Mouse (Mus musculus) left cerebral cortex, postnatal 4 days (tissue): Measurements from ENCODE around the gene Gzf1. TPM values are rescaled to one million over a fixed set of nuclear protein-coding genes. Genes with fewer than 3 reads are reported as not detected.
A peak's percentile ranks its signal among the peaks of the same experiment; 100 is the strongest.

Source experiments
- DNase-seq: peaks from one replicate; pipeline ENCODE4 v3.0.0-alpha.2; 2022
- intact Hi-C: fragments of 180-260 bp; cut with DNase I; formaldehyde crosslinking; loops from one replicate; pipeline ENCODE4 v1.15.1; 2025
- total RNA-seq, 2 experiments: library from RNA; stranded (reverse); gene quantifications; 2 replicates each; pipeline ENCODE4 v1.2.3; 2021

Gzf1 gene
- total RNA-seq, 2 experiments from 2014 or later = 21.2 to 21.6 TPM

GRCm38 (mm10) chr2:148690781-148691180, 10.0 kb downstream of the Gzf1 start:
- no peak for DNase-seq
- intact Hi-C loops = no loop called here

DNA sequence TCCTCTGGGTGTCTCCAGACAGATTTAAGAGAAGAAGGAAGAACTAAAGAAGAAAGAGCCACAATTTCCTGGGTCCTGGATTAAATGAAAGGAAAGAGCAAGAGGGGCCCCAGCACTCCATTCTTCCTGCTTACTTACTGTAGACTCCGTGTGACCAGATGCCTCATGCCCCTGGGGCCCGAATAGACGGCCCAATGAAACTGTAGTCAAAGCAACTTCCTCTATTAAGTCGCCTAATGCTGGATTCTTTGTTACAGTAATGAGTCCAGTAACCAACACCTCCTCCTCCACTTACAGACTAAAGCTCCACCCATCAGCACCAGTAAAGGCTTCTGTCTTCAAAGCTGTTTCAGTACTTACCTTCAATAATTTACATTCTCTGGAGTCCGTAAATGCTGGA, 17.7 kb downstream of the Gzf1 start:
- no peak for DNase-seq
- intact Hi-C loops = no loop called here

GRCm38 (mm10) chr2:148706409-148707201, 25.8 kb downstream of the Gzf1 start:
- no peak for DNase-seq
- intact Hi-C loops = no loop called here

- intact Hi-C loops = no loop called here
- DNase-seq = no peak
These were observed 26.3 kb downstream of the Gzf1 start for GRCm38 (mm10) chr2:148707202-148707530.

DNA sequence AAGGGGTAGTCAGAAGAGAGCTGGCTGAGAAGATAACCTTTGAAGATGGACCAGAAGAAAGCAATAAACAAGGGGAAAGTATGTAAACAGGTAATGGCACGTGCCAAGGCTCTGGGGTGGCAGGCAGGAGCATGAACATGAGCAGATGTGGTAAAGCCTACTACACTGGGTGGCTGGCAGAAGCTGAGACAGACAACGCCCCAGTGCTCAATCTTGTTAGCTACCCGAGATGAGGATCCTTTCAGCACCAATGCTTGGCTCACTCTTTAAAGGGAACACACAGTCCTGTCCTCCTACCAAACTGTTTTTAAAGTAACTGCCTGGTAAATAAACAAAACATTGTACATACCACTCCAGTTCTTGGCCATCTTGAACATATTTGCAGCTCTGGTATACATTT, 31.5 kb downstream of the Gzf1 start:
- no peak for DNase-seq
- intact Hi-C loops = no loop called here

- intact Hi-C loops = no loop called here
These were observed 36.2 kb downstream of the Gzf1 start for GRCm38 (mm10) chr2:148717072-148717471.

DNA sequence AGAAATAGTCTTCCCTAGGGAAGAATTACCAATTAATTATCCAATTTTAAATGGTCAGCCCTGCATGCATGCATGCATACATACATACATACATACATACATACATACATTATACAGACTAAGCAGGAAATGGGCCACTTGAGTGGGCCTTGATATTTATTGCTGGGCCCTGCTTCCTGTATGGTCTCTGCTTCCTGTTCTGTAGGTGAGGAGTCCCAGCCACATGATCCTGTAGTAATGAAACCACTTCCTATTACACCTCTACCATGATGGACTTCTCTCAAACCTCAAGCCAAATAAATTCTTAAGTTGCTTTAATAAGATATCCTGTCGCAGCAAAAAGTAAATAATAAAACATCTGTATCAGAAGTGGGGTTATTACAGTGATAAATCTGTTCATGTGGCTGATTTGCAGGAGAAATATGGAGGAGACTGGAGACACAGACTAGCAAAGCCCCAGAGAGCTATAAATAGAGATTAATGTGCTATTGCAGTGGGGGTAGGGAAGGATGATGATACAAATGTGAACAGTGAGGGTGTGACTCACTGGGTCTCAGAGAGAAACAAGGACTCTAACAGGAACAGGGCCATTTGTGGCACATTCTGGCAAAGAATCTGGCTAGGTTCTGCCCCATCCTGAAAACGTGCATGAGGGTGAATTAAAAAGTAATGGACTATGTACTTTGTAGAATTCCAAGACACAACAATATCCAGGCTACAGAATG, 38.6 kb downstream of the Gzf1 start:
- DNase-seq = no peak
- intact Hi-C loops = no loop called here

More at GRCm38 (mm10) chr2:148717072-148717471, 36.2 kb downstream of the Gzf1 start:
- no peak for DNase-seq

- peak; percentile 35 for DNase-seq
- intact Hi-C loops = no loop called here
These were observed 50.9 kb downstream of the Gzf1 start for GRCm38 (mm10) chr2:148731614-148732326.

DNA sequence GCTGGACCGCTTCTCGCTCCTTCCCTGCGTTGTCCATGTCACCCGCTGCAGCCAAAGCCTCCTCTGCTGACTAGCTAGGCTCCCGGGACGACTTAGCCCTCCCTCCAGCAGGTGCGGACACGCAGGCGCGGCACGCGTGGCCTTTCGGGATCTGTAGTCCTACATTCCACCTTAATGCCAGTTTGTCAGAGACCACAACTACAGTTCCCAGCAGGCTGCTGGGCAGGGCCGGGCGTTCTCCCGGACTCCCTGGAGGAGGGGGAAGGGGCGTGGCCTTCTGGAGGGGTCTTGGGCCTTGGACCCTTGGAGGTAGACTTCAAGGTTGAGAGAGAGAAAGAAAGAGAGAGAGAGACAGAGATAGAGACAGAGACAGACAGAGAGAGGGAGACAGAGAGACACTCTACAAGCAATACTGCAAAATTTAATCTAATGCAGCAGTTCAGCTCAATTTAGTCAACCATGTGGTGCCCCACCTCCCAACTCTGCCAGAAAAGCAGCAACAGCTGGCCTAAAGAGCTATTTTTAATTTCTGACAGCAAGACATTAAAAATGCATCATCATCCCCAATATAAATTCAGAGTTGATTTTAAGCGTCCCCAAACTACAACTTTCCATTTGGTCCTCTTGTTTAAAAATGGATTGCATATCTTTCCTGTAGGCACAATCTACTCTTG, 51.6 kb downstream of the Gzf1 start, which contains the start of gene Napb:
TSS of gene Napb (minus strand) at position 141 of the 674 bp plus-strand sequence.
- intact Hi-C loops = no loop called here
- DNase-seq = peak; percentile 95

Other genes starting within 250 kb of the Gzf1 start
- 10 to 100 TPM; 24.7 to 26.9 TPM for gene Cd93, start 237.5 kb upstream of the Gzf1 start, total RNA-seq
- gene Nxt1, start 8.4 kb upstream of the Gzf1 start, total RNA-seq = 10 to 100 TPM; 11.4 to 12.6 TPM
- gene Napb, start 51.4 kb downstream of the Gzf1 start, total RNA-seq = 100 to 1,000 TPM; 122 to 135 TPM
- under 1 TPM in 1 of 2 experiments, not detected in 1; 0.95 TPM for gene Cstl1, start 69.3 kb downstream of the Gzf1 start, total RNA-seq
- not detected for gene Cst11, start 90.5 kb downstream of the Gzf1 start, total RNA-seq
- gene 8030411F24Rik, start 101.0 kb downstream of the Gzf1 start, total RNA-seq = not detected
- not detected for gene Cst12, start 108.3 kb downstream of the Gzf1 start, total RNA-seq
- not detected for gene Cst8, start 117.8 kb downstream of the Gzf1 start, total RNA-seq
- under 1 TPM in 1 of 2 experiments, not detected in 1; 0.52 TPM for gene Cst13, start 139.1 kb downstream of the Gzf1 start, total RNA-seq
- gene Cst9, start 154.1 kb downstream of the Gzf1 start, total RNA-seq = not detected
- not detected for gene 9230104L09Rik, start 184.0 kb downstream of the Gzf1 start, total RNA-seq
- gene Cst3, start 194.7 kb downstream of the Gzf1 start, total RNA-seq = 100 to 1,000 TPM; 792 to 798 TPM